Mouse (Mus musculus) heart, embryonic 10.5 days (tissue): ENCODE data around the gene Cenpo. TPM values are rescaled to one million over a fixed set of nuclear protein-coding genes. Genes with fewer than 3 reads are reported as not detected.

ENCODE experiments used
- DNase-seq: peaks from one replicate; pipeline ENCODE4 v3.0.0-alpha.2; 2017; ENCODE audit warnings: low spot score
- H3K27ac ChIP-seq: fragments of 300-500 bp; sonication (generic); 2 replicates; pipeline ENCODE4 v1.5.1; 2016; ENCODE audit warnings: mild to moderate bottlenecking
- H3K27me3 ChIP-seq: fragments of 300-500 bp; sonication (generic); 2 replicates; pipeline ENCODE4 v1.6.1; 2016; ENCODE audit warnings: mild to moderate bottlenecking; ENCODE audit not compliant: poor library complexity, insufficient read depth, severe bottlenecking
- H3K36me3 ChIP-seq: fragments of 300-500 bp; sonication (generic); 2 replicates; pipeline ENCODE4 v1.6.1; 2016; ENCODE audit warnings: mild to moderate bottlenecking, moderate library complexity
- H3K4me1 ChIP-seq: fragments of 300-500 bp; sonication (generic); 2 replicates; pipeline ENCODE4 v1.6.1; 2016; ENCODE audit warnings: mild to moderate bottlenecking
- H3K4me3 ChIP-seq: fragments of 300-500 bp; sonication (generic); 2 replicates; pipeline ENCODE4 v1.5.1; 2016; ENCODE audit warnings: mild to moderate bottlenecking, moderate library complexity
- H3K9me3 ChIP-seq: fragments of 300-500 bp; sonication (generic); 2 replicates; pipeline ENCODE4 v1.6.1; 2016; ENCODE audit warnings: mild to moderate bottlenecking, moderate library complexity
- WGBS: fragments of 180-500 bp; shearing (Covaris S2); methylation state at CpG from one replicate; pipeline ENCODE4 v1.1.7; 2016; 5-methylcytosine and 5-hydroxymethylcytosine counted together
- polyA plus RNA-seq: library from polyadenylated mRNA; unstranded; fragments of >200 nt; fragmentation: Nextera tagmentation; extraction: Ambion mirVana; gene quantifications from 2 replicates; pipeline ENCODE4 v1.2.1, GENCODE M21; 2016

The Cenpo gene
- polyA plus RNA-seq, 1 experiment from 2014 or later: 14.5 TPM

- DNase-seq: no peak
- Histone ChIP-seq H3K4me3 (no peak overlapping the region), H3K27ac (peak overlapping the region; percentile 30; the same call in 1 of the 2 replicates), H3K36me3 (no peaks in the 10 kb centered on the region), H3K9me3 (no peaks in the 10 kb centered on the region), H3K4me1 (peaks cover 44% of the 10 kb centered on the region), H3K27me3 (no peaks in the 10 kb centered on the region)
- 40% methylated on average over 5 of the region's 5 CpGs for WGBS
These were observed 45.0 kb downstream of the Cenpo start for GRCm38 (mm10) chr12:4189060-4189447.

GRCm38 (mm10) chr12:4188171-4189059, 45.7 kb downstream of the Cenpo start:
- Histone ChIP-seq H3K4me1 (peaks cover 37% of the 10 kb centered on the region), H3K27ac (peak overlapping the region; percentile 71), H3K27me3 (no peaks in the 10 kb centered on the region), H3K36me3 (no peaks in the 10 kb centered on the region), H3K9me3 (no peaks in the 10 kb centered on the region), H3K4me3 (no peak overlapping the region)
- WGBS: 39% methylated on average over 14 of the region's 14 CpGs
- peak; percentile 83 for DNase-seq

GRCm38 (mm10) chr12:4184648-4185047, 49.4 kb downstream of the Cenpo start:
- 68% methylated on average over 2 of the region's 2 CpGs for WGBS
- H3K4me3 ChIP-seq: no peak overlapping the region
- no peaks in the 10 kb centered on the region for H3K9me3 ChIP-seq
- peaks cover 19% of the 10 kb centered on the region for H3K4me1 ChIP-seq
- no peaks in the 10 kb centered on the region for H3K27me3 ChIP-seq
- no peak overlapping the region for H3K27ac ChIP-seq
- no peak for DNase-seq
- H3K36me3 ChIP-seq: no peaks in the 10 kb centered on the region

DNA sequence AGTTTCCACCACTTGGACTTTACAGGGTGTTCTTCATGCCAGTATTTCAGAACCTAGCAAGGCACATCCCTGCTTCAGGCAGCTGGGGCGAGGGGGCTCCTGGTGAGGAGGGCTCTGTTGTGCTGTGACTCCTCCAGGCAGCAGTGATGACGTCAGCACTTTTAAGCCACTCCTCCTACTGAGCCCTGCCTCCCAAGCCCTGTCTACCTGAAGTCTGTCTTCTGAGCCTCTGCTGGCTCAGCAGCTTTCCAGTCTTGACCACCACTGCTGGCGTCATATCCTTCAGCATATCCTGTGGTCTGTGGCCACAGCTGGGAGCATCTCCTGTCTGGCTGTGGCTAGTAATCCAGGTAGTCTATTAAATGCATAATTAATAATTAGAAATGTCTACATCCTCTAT, 53.6 kb downstream of the Cenpo start:
- H3K36me3 ChIP-seq: no peaks in the 10 kb centered on the region
- no peak overlapping the region for H3K27ac ChIP-seq
- WGBS: 48% methylated on average over 3 of the region's 3 CpGs
- DNase-seq: no peak
- H3K4me3 ChIP-seq: no peak overlapping the region
- H3K4me1 ChIP-seq: peaks cover 6% of the 10 kb centered on the region; the same call in 1 of the 2 replicates
- no peaks in the 10 kb centered on the region for H3K27me3 ChIP-seq
- H3K9me3 ChIP-seq: no peaks in the 10 kb centered on the region

DNA sequence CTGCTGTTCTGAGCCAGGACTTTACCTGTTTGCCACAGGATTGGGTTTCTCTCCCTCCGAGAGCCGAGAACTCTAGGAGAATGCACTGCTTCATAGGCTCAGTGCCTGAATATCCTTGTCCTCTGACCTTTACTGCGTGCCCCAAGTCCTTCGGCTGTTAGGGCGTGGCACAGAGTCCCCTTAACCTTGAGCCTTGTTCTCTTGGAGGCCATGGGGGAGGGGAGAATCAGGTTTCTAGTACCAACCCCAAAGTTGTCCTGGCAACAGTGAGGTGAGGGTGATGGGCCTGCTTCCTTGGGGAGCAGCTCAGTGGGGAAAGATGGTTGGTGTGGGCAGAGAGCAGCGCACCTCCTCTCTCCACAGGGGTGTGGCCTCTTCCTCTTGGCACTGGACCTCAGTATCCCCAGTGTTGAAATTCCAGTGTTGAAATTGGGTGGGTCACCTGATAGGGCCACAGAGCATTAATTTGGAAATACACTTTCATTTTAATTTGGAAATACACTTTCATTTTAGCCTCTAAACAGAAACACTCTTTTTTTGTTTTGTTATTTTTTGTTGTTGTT, 54.3 kb downstream of the Cenpo start:
- no peak for DNase-seq
- Histone ChIP-seq H3K36me3 (no peaks in the 10 kb centered on the region), H3K4me1 (peaks cover 6% of the 10 kb centered on the region; the same call in 1 of the 2 replicates), H3K9me3 (no peaks in the 10 kb centered on the region), H3K4me3 (no peak overlapping the region), H3K27me3 (no peaks in the 10 kb centered on the region), H3K27ac (0 out of 2 replicates have a peak overlapping the region, but pooled peaks have one; percentile 3)
- 78% methylated on average over 6 of the region's 6 CpGs for WGBS

GRCm38 (mm10) chr12:4178839-4179238, 55.3 kb downstream of the Cenpo start:
- Histone ChIP-seq H3K27me3 (no peaks in the 10 kb centered on the region), H3K4me3 (no peak overlapping the region), H3K4me1 (peaks cover 6% of the 10 kb centered on the region; the same call in 1 of the 2 replicates), H3K9me3 (no peaks in the 10 kb centered on the region), H3K36me3 (no peaks in the 10 kb centered on the region), H3K27ac (no peak overlapping the region)
- DNase-seq: no peak
- WGBS: 64% methylated on average over 5 of the region's 5 CpGs

DNA sequence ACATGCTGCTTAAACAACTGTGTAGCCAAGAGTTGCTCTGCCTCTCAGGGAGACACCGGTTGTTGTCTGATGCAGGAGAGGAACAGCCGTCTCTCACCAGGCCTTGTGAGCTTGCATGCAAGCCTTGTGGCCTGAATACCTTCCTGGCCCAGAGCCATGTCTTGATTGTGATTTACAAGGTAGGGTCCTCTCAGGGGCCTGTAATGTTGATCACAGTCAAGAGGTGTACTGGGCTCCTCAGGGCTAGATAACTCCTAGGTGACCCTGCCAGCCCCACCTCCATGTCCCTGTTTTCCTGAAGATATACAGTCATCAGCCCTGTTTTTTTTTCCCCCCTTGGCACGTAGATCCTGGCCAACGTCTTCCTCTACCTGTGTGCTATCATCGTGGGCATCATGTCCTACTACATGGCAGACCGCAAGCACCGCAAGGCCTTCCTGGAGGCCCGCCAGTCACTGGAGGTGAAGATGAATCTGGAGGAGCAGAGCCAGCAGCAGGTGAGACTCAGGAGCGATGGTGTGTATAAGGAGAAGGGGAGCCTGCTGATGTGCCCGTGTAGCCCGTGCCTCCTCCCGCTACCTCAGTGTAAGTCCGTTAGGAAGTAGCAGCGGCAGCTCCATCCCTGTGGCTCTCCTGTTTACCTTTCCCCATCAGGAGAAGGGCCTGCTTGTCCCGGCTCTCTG, 60.8 kb downstream of the Cenpo start:
- H3K36me3 ChIP-seq: no peaks in the 10 kb centered on the region
- H3K4me1 ChIP-seq: 0 out of 2 replicates have a peak, but pooled peaks cover 3% of the 10 kb centered on the region
- H3K27me3 ChIP-seq: no peaks in the 10 kb centered on the region
- no peaks in the 10 kb centered on the region for H3K9me3 ChIP-seq
- no peak for DNase-seq
- WGBS: 83% methylated on average over 15 of the region's 15 CpGs
- no peak overlapping the region for H3K27ac ChIP-seq
- H3K4me3 ChIP-seq: no peak overlapping the region

- Histone ChIP-seq H3K36me3 (no peaks in the 10 kb centered on the region), H3K27ac (no peak overlapping the region), H3K4me1 (0 out of 2 replicates have a peak, but pooled peaks cover 3% of the 10 kb centered on the region), H3K4me3 (no peak overlapping the region), H3K27me3 (no peaks in the 10 kb centered on the region), H3K9me3 (no peaks in the 10 kb centered on the region)
- DNase-seq: no peak
- WGBS: 85% methylated on average over 5 of the region's 5 CpGs
These were observed 64.5 kb downstream of the Cenpo start for GRCm38 (mm10) chr12:4169622-4170021.

GRCm38 (mm10) chr12:4169058-4169457, 65.0 kb downstream of the Cenpo start:
- H3K27ac ChIP-seq: no peak overlapping the region
- H3K9me3 ChIP-seq: no peaks in the 10 kb centered on the region
- no peak for DNase-seq
- 78% methylated on average over 1 of the region's 1 CpGs for WGBS
- no peak overlapping the region for H3K4me3 ChIP-seq
- H3K36me3 ChIP-seq: no peaks in the 10 kb centered on the region
- no peaks in the 10 kb centered on the region for H3K27me3 ChIP-seq
- 0 out of 2 replicates have a peak, but pooled peaks cover 3% of the 10 kb centered on the region for H3K4me1 ChIP-seq

DNA sequence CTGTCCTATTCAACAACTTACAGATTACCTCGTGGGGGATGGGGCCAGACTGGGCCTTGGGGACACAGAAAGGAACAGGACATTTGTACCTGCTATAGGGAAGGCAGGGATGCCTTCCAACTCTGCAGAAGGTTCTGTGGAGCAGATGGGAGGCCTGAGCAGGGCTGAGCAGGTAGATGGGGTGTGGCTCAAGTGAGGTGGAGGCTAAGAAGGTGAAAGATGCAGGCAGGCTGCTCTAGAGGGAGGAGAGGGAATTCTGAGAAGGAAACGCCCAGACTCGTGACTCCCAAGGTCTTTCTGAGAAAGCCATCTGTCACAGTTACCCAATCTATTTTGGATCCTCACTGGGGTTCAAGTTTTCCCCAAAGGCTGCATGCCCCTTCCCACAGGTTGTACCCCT, 67.1 kb downstream of the Cenpo start:
- Histone ChIP-seq H3K36me3 (no peaks in the 10 kb centered on the region), H3K27me3 (no peaks in the 10 kb centered on the region), H3K4me3 (no peak overlapping the region), H3K4me1 (0 out of 2 replicates have a peak, but pooled peaks cover 3% of the 10 kb centered on the region), H3K9me3 (no peaks in the 10 kb centered on the region), H3K27ac (no peak overlapping the region)
- WGBS: 77% methylated on average over 3 of the region's 3 CpGs
- DNase-seq: no peak

GRCm38 (mm10) chr12:4162886-4163285, 71.2 kb downstream of the Cenpo start:
- H3K27ac ChIP-seq: no peak overlapping the region
- WGBS: 52% methylated on average over 2 of the region's 2 CpGs
- no peaks in the 10 kb centered on the region for H3K27me3 ChIP-seq
- 0 out of 2 replicates have a peak, but pooled peaks cover 2% of the 10 kb centered on the region for H3K4me1 ChIP-seq
- no peaks in the 10 kb centered on the region for H3K9me3 ChIP-seq
- DNase-seq: no peak
- no peaks in the 10 kb centered on the region for H3K36me3 ChIP-seq
- no peak overlapping the region for H3K4me3 ChIP-seq

DNA sequence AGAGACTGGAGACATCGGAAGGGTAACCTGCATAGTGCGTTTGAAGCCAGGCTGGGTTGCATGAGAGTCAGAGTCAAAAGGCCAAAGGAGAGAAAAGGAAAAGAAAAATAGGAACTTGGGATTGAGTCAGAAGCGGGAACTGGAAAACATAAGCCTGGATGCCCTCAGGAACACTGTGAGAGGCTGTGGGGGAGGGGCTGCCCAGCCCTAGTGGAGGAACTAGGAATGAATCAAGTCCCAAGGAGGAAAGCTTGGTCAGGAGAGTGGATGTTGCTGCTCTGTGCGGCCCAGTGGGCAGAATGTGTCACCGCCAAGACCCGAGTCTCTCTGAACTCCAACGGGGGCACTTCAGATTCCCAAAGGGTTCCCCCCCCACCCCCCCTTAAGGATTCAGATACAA, 73.8 kb downstream of the Cenpo start:
- peaks cover 8% of the 10 kb centered on the region; the same call in 1 of the 2 replicates for H3K4me1 ChIP-seq
- no peak overlapping the region for H3K27ac ChIP-seq
- WGBS: 66% methylated on average over 7 of the region's 7 CpGs
- H3K27me3 ChIP-seq: no peaks in the 10 kb centered on the region
- H3K9me3 ChIP-seq: no peaks in the 10 kb centered on the region
- H3K4me3 ChIP-seq: no peak overlapping the region
- H3K36me3 ChIP-seq: no peaks in the 10 kb centered on the region
- DNase-seq: no peak
